Mouse (Mus musculus) hindbrain, embryonic 14.5 days (tissue): ENCODE measurements around the gene Fmnl3. TPM values are rescaled to one million over a fixed set of nuclear protein-coding genes. Genes with fewer than 3 reads are reported as not detected.

ENCODE experiments used
- ATAC-seq: fragments of 200-750 bp; cut with Nextera tagmentation; 2 replicates; pipeline ENCODE4 v1.8.0; 2017; ENCODE audit warnings: moderate number of reproducible peaks, mild to moderate bottlenecking, moderate TSS enrichment, moderate library complexity; ENCODE audit not compliant: low FRiP score
- DNase-seq: peaks from one replicate; pipeline ENCODE4 v3.0.0-alpha.2; 2015; ENCODE audit warnings: low spot score
- H3K27ac ChIP-seq: fragments of 300-500 bp; sonication (generic); 2 replicates; pipeline ENCODE4 v1.5.1; 2014; ENCODE audit warnings: mild to moderate bottlenecking, moderate library complexity
- H3K27me3 ChIP-seq: fragments of 300-500 bp; sonication (generic); 2 replicates; pipeline ENCODE4 v1.6.1; 2014; ENCODE audit warnings: mild to moderate bottlenecking, low read length, mixed read lengths; ENCODE audit not compliant: control insufficient read depth, insufficient read depth
- H3K36me3 ChIP-seq: fragments of 300-500 bp; sonication (generic); replicated peaks from 2 replicates; pipeline ENCODE4 v1.6.1; 2014; ENCODE audit not compliant: control insufficient read depth, insufficient read depth
- H3K4me1 ChIP-seq: fragments of 300-500 bp; sonication (generic); replicated peaks from 2 replicates; pipeline ENCODE4 v1.6.1; 2014; ENCODE audit warnings: antibody characterized with exemption, low read length, mixed read lengths; ENCODE audit not compliant: control insufficient read depth, insufficient read depth
- H3K4me2 ChIP-seq: fragments of 300-500 bp; sonication (generic); replicated peaks from 2 replicates; pipeline ENCODE4 v1.6.1; 2014; ENCODE audit warnings: mild to moderate bottlenecking, moderate library complexity
- H3K4me3 ChIP-seq: fragments of 300-500 bp; sonication (generic); replicated peaks from 2 replicates; pipeline ENCODE4 v1.5.1; 2014; ENCODE audit warnings: mild to moderate bottlenecking, low read length
- H3K9ac ChIP-seq: fragments of 300-500 bp; sonication (generic); 2 replicates; pipeline ENCODE4 v1.6.1; 2014
- H3K9me3 ChIP-seq: fragments of 300-500 bp; sonication (generic); 2 replicates; pipeline ENCODE4 v1.6.1; 2016; ENCODE audit warnings: low read length; ENCODE audit not compliant: control insufficient read depth
- WGBS: fragments of 180-500 bp; shearing (Covaris S2); extraction: QIAGEN DNeasy Blood & Tissue Kit; methylation state at CpG from one replicate; pipeline ENCODE4 v1.1.7; 2014; 5-methylcytosine and 5-hydroxymethylcytosine counted together
- polyA plus RNA-seq: library from polyadenylated mRNA; unstranded; fragments of >200 nt; fragmentation: Nextera tagmentation; extraction: Ambion mirVana; gene quantifications from 2 replicates; pipeline ENCODE4 v1.2.1, GENCODE M21; 2014

The Fmnl3 gene
- polyA plus RNA-seq, 1 experiment from 2014 or later = 9.2 TPM

DNA sequence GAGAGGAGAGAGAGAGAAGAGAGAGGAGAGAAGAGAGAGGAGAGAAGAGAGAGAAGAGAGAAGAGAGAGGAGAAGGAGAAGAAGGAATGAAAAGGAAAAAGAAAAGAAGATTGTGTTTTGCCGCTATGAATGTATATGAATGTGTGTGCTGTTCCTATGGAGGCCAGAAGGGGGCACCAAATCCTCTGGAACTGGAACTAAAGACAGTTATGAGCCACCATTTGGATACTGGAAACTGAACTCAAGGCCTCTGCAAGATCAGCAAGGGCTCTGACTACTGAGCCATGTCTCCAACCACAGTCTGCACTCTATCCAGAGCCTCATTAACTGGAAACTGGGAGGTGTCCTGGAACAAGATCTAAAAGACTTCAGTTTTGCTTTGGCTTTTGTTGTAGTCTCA, 43.3 kb downstream of the Fmnl3 start:
- no peak overlapping the region for H3K4me2 ChIP-seq
- no peaks in the 10 kb centered on the region for H3K27me3 ChIP-seq
- H3K9ac ChIP-seq = no peak overlapping the region
- WGBS = 90% methylated on average over 1 of the region's 1 CpGs
- H3K4me3 ChIP-seq = no peak overlapping the region
- ATAC-seq = no peak
- no peak for DNase-seq
- no peak overlapping the region for H3K27ac ChIP-seq
- H3K36me3 ChIP-seq = peaks cover 54% of the 10 kb centered on the region
- H3K9me3 ChIP-seq = no peaks in the 10 kb centered on the region
- no peaks in the 10 kb centered on the region for H3K4me1 ChIP-seq

DNA sequence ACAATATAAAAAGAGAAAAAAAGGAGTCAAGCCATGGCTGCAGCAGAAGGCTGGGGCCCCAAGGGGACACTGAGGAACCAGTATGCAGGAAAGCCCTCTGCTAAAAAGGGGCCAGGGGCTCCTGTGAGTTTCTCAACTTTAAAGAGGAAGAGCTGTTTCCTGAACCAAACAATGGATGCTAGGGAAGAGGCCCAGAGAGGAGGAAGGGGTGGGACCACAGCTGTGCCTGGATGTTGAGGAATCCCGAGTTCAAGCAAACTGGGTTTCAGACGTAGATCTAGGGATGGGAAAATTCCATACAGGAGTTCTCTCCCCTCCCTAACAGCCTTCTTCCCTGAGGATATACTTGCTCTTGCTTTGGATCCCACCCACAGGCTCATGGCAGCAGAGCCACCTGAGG, 43.9 kb downstream of the Fmnl3 start:
- Histone ChIP-seq H3K9me3 (no peaks in the 10 kb centered on the region), H3K27ac (no peak overlapping the region), H3K9ac (no peak overlapping the region), H3K27me3 (no peaks in the 10 kb centered on the region), H3K4me3 (no peak overlapping the region), H3K36me3 (peaks cover 59% of the 10 kb centered on the region), H3K4me2 (no peak overlapping the region), H3K4me1 (no peaks in the 10 kb centered on the region)
- no peak for ATAC-seq
- no peak for DNase-seq
- 58% methylated on average over 2 of the region's 2 CpGs for WGBS

DNA sequence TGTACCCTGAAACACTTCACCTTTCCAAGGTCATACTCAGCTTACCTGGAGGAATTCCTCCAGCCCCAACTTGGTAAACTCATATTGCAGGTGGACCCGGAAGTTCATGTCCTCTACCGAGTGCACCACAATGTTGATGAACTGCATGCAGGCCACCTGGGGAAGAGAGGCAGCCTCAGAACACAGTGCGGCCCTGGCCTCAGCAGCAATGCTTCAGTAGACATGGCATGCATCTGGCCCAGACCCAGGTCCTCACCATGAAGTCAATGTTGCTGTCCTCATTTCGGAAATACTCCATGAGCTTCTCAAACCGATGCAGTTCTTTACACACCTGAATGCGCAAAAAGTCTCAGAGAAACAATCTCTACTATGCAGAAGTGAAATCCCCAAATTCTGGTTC, 44.7 kb downstream of the Fmnl3 start:
- peaks cover 67% of the 10 kb centered on the region for H3K36me3 ChIP-seq
- H3K9ac ChIP-seq = no peak overlapping the region
- ATAC-seq (no peak), DNase-seq (no peak)
- WGBS = 96% methylated on average over 6 of the region's 6 CpGs
- no peak overlapping the region for H3K27ac ChIP-seq
- H3K4me2 ChIP-seq = no peak overlapping the region
- no peaks in the 10 kb centered on the region for H3K4me1 ChIP-seq
- no peak overlapping the region for H3K4me3 ChIP-seq
- H3K27me3 ChIP-seq = no peaks in the 10 kb centered on the region
- H3K9me3 ChIP-seq = no peaks in the 10 kb centered on the region

DNA sequence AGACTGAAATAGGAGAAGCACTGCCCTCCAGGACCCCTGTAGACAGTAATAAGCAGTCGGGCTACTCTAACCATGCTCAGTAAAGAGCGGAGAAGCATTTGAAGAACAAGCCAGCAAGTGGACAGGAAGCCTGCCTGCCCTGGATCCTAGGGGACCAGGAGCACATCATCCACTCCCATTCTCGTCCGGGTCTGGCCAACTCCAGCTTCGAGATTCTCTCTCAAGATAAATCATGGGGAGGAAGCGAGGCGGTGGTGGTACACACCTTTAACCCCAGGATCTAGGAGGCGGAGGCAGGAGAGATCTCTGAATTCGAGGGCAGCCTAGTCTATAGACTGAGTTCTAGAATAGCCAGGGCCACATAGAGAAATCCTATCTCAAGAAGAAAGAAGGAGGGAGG, 46.1 kb downstream of the Fmnl3 start:
- no peak overlapping the region for H3K27ac ChIP-seq
- ATAC-seq (no peak), DNase-seq (no peak)
- H3K4me2 ChIP-seq = no peak overlapping the region
- H3K4me3 ChIP-seq = no peak overlapping the region
- H3K9me3 ChIP-seq = no peaks in the 10 kb centered on the region
- H3K4me1 ChIP-seq = no peaks in the 10 kb centered on the region
- H3K36me3 ChIP-seq = peaks cover 77% of the 10 kb centered on the region
- H3K27me3 ChIP-seq = no peaks in the 10 kb centered on the region
- no peak overlapping the region for H3K9ac ChIP-seq
- 87% methylated on average over 9 of the region's 9 CpGs for WGBS

DNA sequence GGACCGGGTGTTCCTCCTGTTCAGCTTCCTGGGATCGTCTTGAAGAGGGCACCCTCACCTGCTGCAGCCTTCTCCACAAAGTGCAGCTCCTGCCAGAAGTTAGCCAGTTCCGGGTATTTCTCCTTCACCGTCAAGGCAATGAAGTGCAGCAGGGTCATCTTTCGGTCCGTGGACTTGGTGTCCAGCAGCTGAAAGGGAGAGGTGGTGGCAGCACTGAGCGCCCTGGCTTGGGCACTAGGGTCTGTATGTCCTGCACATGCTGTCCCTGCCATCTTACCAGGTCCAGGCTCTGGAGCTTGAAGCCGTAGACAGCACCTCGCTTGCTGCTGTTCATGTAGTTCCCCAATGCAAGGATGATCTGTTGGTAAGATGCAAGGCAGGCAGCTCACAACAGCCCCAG, 49.3 kb downstream of the Fmnl3 start:
- Histone ChIP-seq H3K9me3 (no peaks in the 10 kb centered on the region), H3K4me2 (no peak overlapping the region), H3K4me3 (no peak overlapping the region), H3K27me3 (no peaks in the 10 kb centered on the region), H3K9ac (no peak overlapping the region), H3K4me1 (no peaks in the 10 kb centered on the region), H3K36me3 (peaks cover 91% of the 10 kb centered on the region), H3K27ac (no peak overlapping the region)
- ATAC-seq = no peak
- WGBS = 94% methylated on average over 9 of the region's 9 CpGs
- DNase-seq = no peak

DNA sequence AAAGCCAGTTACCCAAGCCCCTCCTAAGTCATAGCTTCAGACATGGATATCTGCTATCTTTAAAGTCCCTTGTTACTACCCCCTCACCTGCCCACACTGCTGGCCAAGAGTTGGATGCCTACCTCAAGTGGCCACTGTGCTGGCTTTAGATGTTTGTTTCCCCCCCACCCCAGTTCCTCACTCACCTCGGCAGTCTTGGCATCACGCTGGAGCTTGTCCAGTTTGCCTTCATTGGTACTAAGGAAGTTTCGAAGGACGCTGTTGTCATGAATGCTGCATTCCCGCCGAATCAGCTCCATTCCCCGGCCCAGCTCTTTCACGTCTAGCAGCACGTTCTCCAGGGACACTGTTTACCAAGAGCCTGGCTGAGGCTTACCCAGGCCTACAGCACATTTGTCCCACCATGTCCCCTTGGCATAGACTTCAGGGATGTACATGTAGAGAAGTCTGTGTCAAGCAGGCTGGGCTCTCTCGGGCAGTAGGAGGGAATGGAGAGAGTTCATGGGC, 50.1 kb downstream of the Fmnl3 start:
- Histone ChIP-seq H3K36me3 (peaks cover 94% of the 10 kb centered on the region), H3K4me3 (no peak overlapping the region), H3K9me3 (no peaks in the 10 kb centered on the region), H3K4me1 (no peaks in the 10 kb centered on the region), H3K9ac (no peak overlapping the region), H3K27ac (0 out of 2 replicates have a peak overlapping the region, but pooled peaks have one; percentile 6), H3K4me2 (no peak overlapping the region), H3K27me3 (no peaks in the 10 kb centered on the region)
- DNase-seq = no peak
- no peak for ATAC-seq
- WGBS = 80% methylated on average over 10 of the region's 10 CpGs

DNA sequence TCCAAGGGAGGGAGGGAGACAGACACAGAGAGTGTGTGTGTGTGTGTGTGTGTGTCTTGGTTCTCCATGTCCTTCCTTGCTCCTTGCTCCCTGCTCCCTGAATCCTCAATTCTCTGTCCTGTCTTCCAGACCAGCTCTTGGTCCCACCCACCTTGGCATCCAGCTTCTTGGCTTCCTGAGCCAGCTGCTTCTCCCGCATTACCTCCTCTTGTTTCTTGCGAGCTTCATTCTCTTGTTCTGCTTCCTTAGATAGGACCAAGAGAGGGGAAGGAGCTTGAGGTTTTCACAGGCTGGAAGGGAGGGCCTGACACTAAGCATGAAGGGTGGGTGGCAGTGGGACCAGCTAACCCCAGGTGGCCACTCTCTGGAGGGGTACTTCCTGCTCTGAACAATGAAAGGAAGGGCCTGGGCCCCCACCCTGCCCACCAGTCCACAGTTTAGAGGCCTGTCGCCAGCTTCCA, 50.8 kb downstream of the Fmnl3 start:
- Histone ChIP-seq H3K4me3 (no peak overlapping the region), H3K9ac (no peak overlapping the region), H3K4me2 (no peak overlapping the region), H3K27me3 (no peaks in the 10 kb centered on the region), H3K4me1 (no peaks in the 10 kb centered on the region), H3K36me3 (peaks cover 94% of the 10 kb centered on the region), H3K9me3 (no peaks in the 10 kb centered on the region), H3K27ac (peak overlapping the region; percentile 18; the same call in 1 of the 2 replicates)
- 75% methylated on average over 3 of the region's 3 CpGs for WGBS
- no peak for DNase-seq
- ATAC-seq = no peak

DNA sequence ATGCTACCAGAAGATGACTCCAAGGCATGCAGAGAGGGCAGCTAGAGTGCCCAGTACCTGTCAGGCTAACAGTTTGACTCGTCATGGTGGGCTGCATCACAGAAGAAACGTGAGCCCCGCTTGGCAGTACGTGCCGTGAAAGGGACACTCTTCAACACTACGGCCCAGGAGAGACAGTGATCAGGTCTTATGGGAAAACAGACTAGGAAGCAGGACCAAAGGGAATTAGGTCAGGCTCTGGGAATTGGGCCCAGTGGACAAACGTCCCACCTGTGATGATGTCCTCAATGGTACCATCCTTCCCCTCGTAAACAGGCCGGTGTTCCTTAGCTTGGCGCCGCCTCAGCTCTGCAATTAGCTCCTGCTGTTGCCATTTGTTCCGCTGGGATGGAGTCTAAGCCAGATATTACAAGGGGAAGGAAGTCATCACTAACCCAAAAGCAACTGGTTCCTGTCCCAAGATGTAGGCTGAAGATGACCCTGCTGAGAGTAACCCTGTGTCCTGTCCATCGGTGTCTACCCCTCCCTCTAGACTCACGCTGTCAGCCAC, 51.3 kb downstream of the Fmnl3 start:
- ATAC-seq (no peak), DNase-seq (no peak)
- WGBS = 87% methylated on average over 14 of the region's 14 CpGs
- Histone ChIP-seq H3K36me3 (peaks cover 97% of the 10 kb centered on the region), H3K4me2 (no peak overlapping the region), H3K27ac (peak overlapping the region; percentile 18), H3K4me1 (no peaks in the 10 kb centered on the region), H3K9ac (no peak overlapping the region), H3K9me3 (no peaks in the 10 kb centered on the region), H3K27me3 (no peaks in the 10 kb centered on the region), H3K4me3 (no peak overlapping the region)

DNA sequence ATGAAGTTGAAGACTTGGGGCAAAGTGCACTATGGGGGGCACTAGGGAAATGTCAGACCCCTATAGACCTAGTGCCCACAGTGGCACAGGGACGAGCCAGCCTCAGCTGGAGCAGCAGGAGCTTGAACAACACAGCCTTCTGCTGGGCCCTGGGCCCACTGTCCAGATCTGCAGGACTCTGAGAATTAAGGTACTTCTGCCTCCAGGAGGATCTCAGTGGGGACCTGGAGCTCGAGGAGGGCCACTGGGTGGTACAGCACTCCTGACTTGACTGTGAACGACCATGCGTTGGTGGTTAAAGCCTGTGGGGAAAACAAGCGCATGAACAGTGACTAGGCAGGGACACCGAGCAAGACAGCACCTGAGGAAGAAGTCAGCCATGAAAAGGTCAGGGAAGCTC, 52.2 kb downstream of the Fmnl3 start:
- no peak for ATAC-seq
- DNase-seq = no peak
- Histone ChIP-seq H3K4me3 (no peak overlapping the region), H3K27ac (no peak overlapping the region), H3K9me3 (no peaks in the 10 kb centered on the region), H3K36me3 (peaks cover 98% of the 10 kb centered on the region), H3K27me3 (no peaks in the 10 kb centered on the region), H3K4me2 (no peak overlapping the region), H3K4me1 (no peaks in the 10 kb centered on the region), H3K9ac (no peak overlapping the region)
- 94% methylated on average over 6 of the region's 6 CpGs for WGBS

DNA sequence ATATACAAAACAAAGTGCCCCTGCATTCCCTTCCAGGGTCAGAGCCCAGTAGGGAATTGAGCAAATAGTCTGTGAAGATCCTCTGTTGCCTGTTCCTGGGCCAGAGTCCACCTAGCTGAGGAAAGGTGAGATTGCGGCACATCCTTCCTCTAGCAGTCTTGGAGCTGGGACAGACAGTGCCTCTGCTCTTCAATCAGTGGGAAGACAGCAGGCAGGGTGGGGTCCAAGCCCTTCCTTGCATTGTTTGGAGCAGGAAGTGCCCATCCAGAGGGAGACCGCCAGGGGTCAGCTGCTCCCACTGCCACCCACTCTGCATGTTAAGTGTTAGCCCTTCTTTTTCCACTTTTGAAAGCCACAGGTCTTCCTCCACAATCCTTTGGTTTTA, 53.0 kb downstream of the Fmnl3 start:
- no peak overlapping the region for H3K4me3 ChIP-seq
- H3K36me3 ChIP-seq = peaks cover 98% of the 10 kb centered on the region
- H3K4me2 ChIP-seq = no peak overlapping the region
- DNase-seq = no peak
- no peaks in the 10 kb centered on the region for H3K4me1 ChIP-seq
- H3K27me3 ChIP-seq = no peaks in the 10 kb centered on the region
- H3K27ac ChIP-seq = peak overlapping the region; percentile 74
- WGBS = 69% methylated on average over 2 of the region's 2 CpGs
- H3K9ac ChIP-seq = peak overlapping the region; percentile 37; the same call in 1 of the 2 replicates
- ATAC-seq = no peak
- H3K9me3 ChIP-seq = no peaks in the 10 kb centered on the region
